Mouse (Mus musculus) stomach, postnatal 0 days (tissue): ENCODE measurements around the gene Slco3a1. TPM values are rescaled to one million over a fixed set of nuclear protein-coding genes. Genes with fewer than 3 reads are reported as not detected.

Experiments
- ATAC-seq: fragments of 200-750 bp; cut with Nextera tagmentation; 2 replicates; pipeline ENCODE4 v1.8.0; 2017; ENCODE audit not compliant: low FRiP score, low TSS enrichment
- DNase-seq: peaks from one replicate; pipeline ENCODE4 v3.0.0-alpha.2; 2016; ENCODE audit warnings: low spot score
- H3K27ac ChIP-seq: fragments of 300-500 bp; sonication (generic); replicated peaks from 2 replicates; pipeline ENCODE4 v1.5.1; 2014; ENCODE audit warnings: mild to moderate bottlenecking, control low read depth
- H3K27me3 ChIP-seq: fragments of 300-500 bp; sonication (generic); 2 replicates; pipeline ENCODE4 v1.6.1; 2014; ENCODE audit warnings: low read length; ENCODE audit not compliant: control insufficient read depth, insufficient read depth
- H3K36me3 ChIP-seq: fragments of 300-500 bp; sonication (generic); 2 replicates; pipeline ENCODE4 v1.6.1; 2014; ENCODE audit warnings: low read length, mixed read lengths; ENCODE audit not compliant: control insufficient read depth, insufficient read depth
- H3K4me1 ChIP-seq: fragments of 300-500 bp; sonication (generic); replicated peaks from 2 replicates; pipeline ENCODE4 v1.6.1; 2014; ENCODE audit warnings: antibody characterized with exemption; ENCODE audit not compliant: control insufficient read depth, insufficient read depth
- H3K4me2 ChIP-seq: fragments of 300-500 bp; sonication (generic); replicated peaks from 2 replicates; pipeline ENCODE4 v1.6.1; 2014; ENCODE audit warnings: low read depth, mild to moderate bottlenecking, control low read depth, moderate library complexity
- H3K4me3 ChIP-seq: fragments of 300-500 bp; sonication (generic); 2 replicates; pipeline ENCODE4 v1.5.1; 2014; ENCODE audit warnings: low read depth, low read length, control low read depth
- H3K9ac ChIP-seq: fragments of 300-500 bp; sonication (generic); 2 replicates; pipeline ENCODE4 v1.6.1; 2014; ENCODE audit warnings: mild to moderate bottlenecking, low read length, control low read depth, mixed read lengths
- H3K9me3 ChIP-seq: fragments of 300-500 bp; sonication (generic); 2 replicates; pipeline ENCODE4 v1.6.1; 2016; ENCODE audit warnings: low read length; ENCODE audit not compliant: control insufficient read depth
- CTCF ChIP-seq: IDR thresholded peaks from 2 replicates; pipeline ENCODE4 v1.5.1; 2016; ENCODE audit warnings: antibody characterized with exemption, low read depth, mild to moderate bottlenecking, moderate library complexity
- EP300 ChIP-seq: optimal IDR thresholded peaks from 2 replicates; pipeline ENCODE3; 2016; ENCODE audit warnings: antibody characterized with exemption
- WGBS: fragments of 180-500 bp; shearing (Covaris S2); extraction: QIAGEN DNeasy Blood & Tissue Kit; methylation state at CpG from one replicate; pipeline ENCODE4 v1.1.7; 2014; 5-methylcytosine and 5-hydroxymethylcytosine counted together
- polyA plus RNA-seq: library from polyadenylated mRNA; unstranded; fragments of >200 nt; fragmentation: Nextera tagmentation; extraction: Ambion mirVana; gene quantifications from 2 replicates; pipeline ENCODE4 v1.2.1, GENCODE M21; 2015

Gene Slco3a1
- polyA plus RNA-seq, 1 experiment from 2014 or later = 9.1 TPM

DNA sequence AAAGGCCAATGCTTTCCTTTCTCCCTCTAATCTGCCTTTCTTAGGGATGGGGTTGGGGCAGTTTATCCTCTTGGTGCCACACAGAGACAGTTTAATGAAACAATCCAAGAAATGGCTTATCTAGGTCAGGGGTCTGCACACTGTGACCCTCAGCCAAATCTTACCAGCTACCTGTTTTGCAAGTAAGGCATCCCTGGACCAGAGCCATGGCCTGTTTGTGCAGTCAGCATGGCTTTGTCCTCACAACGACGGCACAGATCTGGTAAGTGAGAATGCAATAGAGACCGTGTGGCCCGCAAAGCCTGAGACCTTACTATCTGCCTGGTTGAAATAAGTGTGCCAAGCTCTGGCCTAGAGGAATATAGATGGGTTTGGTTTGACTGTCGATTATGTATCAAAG is 36.3 kb downstream of the Slco3a1 start:
- WGBS = 86% methylated on average over 5 of the region's 5 CpGs
- DNase-seq (no peak), ATAC-seq (no peak)
- H3K27ac ChIP-seq = no peak overlapping the region
- H3K9ac ChIP-seq = no peak overlapping the region
- H3K27me3 ChIP-seq = no peaks in the 10 kb centered on the region
- H3K36me3 ChIP-seq = no peaks in the 10 kb centered on the region
- H3K9me3 ChIP-seq = no peaks in the 10 kb centered on the region
- TF ChIP-seq CTCF (no peak), EP300 (no peak)
- H3K4me2 ChIP-seq = no peak overlapping the region
- no peaks in the 10 kb centered on the region for H3K4me1 ChIP-seq
- no peak overlapping the region for H3K4me3 ChIP-seq

DNA sequence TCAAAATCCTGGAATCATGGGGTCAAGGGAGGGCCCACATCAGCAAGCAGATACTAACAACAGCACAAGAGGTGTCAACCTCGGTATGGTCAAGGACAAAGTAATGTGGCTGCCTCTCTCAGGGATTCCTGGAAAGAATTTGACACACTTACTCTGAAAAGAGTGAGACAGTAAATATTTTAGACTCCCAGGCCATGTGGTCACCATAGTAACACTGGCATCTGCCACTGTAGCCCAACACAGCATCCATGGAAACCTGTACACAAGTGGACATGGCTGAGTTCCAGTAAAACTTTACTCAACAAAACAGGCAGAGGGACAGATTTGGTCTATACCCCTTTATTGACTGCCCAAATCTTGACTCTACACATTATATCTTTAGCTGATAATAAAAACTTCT is 43.9 kb downstream of the Slco3a1 start:
- Histone ChIP-seq H3K4me2 (no peak overlapping the region), H3K4me3 (no peak overlapping the region), H3K4me1 (no peaks in the 10 kb centered on the region), H3K9me3 (no peaks in the 10 kb centered on the region), H3K27ac (no peak overlapping the region), H3K9ac (no peak overlapping the region), H3K36me3 (no peaks in the 10 kb centered on the region), H3K27me3 (no peaks in the 10 kb centered on the region)
- DNase-seq (no peak), ATAC-seq (no peak)
- no peak for TF ChIP-seq EP300
- TF ChIP-seq CTCF = no peak
- 46% methylated on average over 1 of the region's 1 CpGs for WGBS

DNA sequence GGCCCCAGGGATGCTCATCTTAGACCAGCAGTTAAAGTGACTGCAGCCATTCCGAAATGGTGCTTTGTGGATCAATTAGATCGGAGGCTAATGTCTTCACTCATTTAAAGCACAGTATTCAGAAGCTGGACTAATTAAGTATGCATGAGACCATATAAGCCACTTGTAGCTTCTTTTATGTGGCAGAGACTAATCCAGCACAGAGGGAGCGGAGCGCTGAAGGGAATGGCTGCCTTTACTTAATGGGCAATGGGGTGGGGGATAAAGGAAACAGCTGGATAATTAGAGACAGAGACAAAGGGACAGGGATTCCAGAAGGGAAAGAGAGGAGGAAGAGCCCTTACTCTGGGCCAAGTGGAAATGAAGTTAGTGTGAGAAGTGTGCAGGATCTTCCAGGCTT is 46.4 kb downstream of the Slco3a1 start:
- no peaks in the 10 kb centered on the region for H3K4me1 ChIP-seq
- H3K27ac ChIP-seq = no peak overlapping the region
- DNase-seq = no peak
- no peak overlapping the region for H3K9ac ChIP-seq
- TF ChIP-seq EP300 (no peak), CTCF (no peak)
- H3K4me2 ChIP-seq = no peak overlapping the region
- H3K27me3 ChIP-seq = no peaks in the 10 kb centered on the region
- WGBS = 84% methylated on average over 4 of the region's 4 CpGs
- H3K4me3 ChIP-seq = no peak overlapping the region
- no peaks in the 10 kb centered on the region for H3K9me3 ChIP-seq
- no peaks in the 10 kb centered on the region for H3K36me3 ChIP-seq
- no peak for ATAC-seq

DNA sequence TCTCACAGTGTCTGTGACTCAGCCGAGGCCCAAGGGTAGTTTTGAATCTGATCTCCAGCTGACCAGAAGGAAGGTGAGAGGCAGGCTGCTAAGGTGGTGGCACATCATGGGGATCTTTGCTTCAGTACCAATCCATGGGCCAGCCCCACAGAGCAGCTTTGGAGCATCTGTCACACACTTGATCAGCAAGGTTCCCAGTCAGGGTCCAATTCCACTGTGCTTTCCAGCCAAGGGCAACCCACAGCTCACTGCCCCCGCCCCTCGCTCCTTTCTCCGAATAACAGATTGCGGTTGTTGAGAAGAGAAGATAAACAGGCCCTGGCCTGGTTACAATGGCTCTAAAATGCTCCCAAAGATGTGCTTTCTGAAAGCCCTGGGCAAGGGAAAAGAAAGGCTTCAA is 47.7 kb downstream of the Slco3a1 start:
- no peak overlapping the region for H3K4me2 ChIP-seq
- 80% methylated on average over 5 of the region's 5 CpGs for WGBS
- DNase-seq = no peak
- H3K27me3 ChIP-seq = no peaks in the 10 kb centered on the region
- no peak overlapping the region for H3K9ac ChIP-seq
- no peaks in the 10 kb centered on the region for H3K4me1 ChIP-seq
- no peak overlapping the region for H3K4me3 ChIP-seq
- TF ChIP-seq CTCF = no peak
- TF ChIP-seq EP300 = no peak
- no peaks in the 10 kb centered on the region for H3K9me3 ChIP-seq
- ATAC-seq = no peak
- H3K27ac ChIP-seq = no peak overlapping the region
- no peaks in the 10 kb centered on the region for H3K36me3 ChIP-seq

DNA sequence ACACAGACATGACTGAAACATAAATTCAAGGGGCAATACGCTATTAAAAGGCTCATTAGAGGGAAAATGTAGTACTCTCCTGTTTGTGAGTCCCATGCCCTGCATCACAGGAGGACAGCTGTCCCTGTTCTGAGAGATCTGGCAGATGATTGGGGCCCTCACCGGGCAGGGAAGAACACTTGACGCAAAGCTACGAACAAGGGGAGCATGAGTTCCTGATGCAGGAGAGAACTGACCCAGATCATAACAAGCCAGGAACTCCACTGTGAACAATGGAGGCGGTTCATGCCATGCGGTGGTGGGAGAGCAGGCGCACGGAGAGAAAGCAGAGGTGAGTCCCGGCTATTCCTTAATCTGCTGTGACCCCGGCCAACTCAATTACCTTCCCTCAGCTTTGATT is 48.9 kb downstream of the Slco3a1 start:
- ATAC-seq = no peak
- no peak for DNase-seq
- WGBS = 83% methylated on average over 10 of the region's 10 CpGs
- Histone ChIP-seq H3K4me2 (no peak overlapping the region), H3K4me1 (no peaks in the 10 kb centered on the region), H3K4me3 (no peak overlapping the region), H3K27ac (no peak overlapping the region), H3K9ac (no peak overlapping the region), H3K9me3 (no peaks in the 10 kb centered on the region), H3K36me3 (no peaks in the 10 kb centered on the region), H3K27me3 (no peaks in the 10 kb centered on the region)
- TF ChIP-seq CTCF (no peak), EP300 (no peak)

DNA sequence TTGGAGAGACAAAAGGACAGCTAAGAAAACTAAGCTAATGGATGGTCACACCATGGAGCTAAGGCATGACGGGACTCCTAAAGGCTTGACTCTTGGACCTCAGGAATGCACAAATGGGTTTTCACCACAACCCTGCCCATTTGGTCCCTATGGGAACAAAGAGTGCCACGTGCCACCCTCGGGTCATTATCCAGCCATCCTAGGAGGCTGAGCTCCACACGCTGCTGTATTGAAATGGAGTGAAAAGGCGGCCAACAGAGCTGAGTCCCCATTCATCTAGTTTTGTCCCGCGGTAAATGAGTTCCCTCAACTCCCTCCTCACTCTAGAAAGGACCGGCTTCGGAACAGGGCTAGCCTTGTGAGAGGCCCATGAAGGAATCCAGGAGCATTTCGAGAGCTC is 53.4 kb downstream of the Slco3a1 start:
- WGBS = 81% methylated on average over 10 of the region's 10 CpGs
- no peaks in the 10 kb centered on the region for H3K4me1 ChIP-seq
- DNase-seq = no peak
- H3K27ac ChIP-seq = no peak overlapping the region
- no peak for TF ChIP-seq CTCF
- TF ChIP-seq EP300 = no peak
- no peak for ATAC-seq
- H3K4me3 ChIP-seq = no peak overlapping the region
- no peaks in the 10 kb centered on the region for H3K9me3 ChIP-seq
- H3K27me3 ChIP-seq = no peaks in the 10 kb centered on the region
- H3K9ac ChIP-seq = no peak overlapping the region
- H3K4me2 ChIP-seq = no peak overlapping the region
- no peaks in the 10 kb centered on the region for H3K36me3 ChIP-seq
